Mouse (Mus musculus) bone marrow macrophage, adult 2 months (primary cell): ENCODE data around the gene Entpd3.
"Not testable (repeated sequence)": the region's sequence is repeated elsewhere in the genome, so short reads cannot be mapped to it uniquely, and the experiment has no call there.

Experiments used
- CTCF ChIP-seq: IDR thresholded peaks from 2 replicates; pipeline ENCODE4 v1.5.1; 2012; ENCODE audit warnings: low read depth, mild to moderate bottlenecking, low read length, moderate library complexity
- POLR2A ChIP-seq: IDR thresholded peaks from 2 replicates; pipeline ENCODE4 v1.6.1; 2012; ENCODE audit warnings: mild to moderate bottlenecking, low read depth, low read length, borderline replicate concordance

DNA sequence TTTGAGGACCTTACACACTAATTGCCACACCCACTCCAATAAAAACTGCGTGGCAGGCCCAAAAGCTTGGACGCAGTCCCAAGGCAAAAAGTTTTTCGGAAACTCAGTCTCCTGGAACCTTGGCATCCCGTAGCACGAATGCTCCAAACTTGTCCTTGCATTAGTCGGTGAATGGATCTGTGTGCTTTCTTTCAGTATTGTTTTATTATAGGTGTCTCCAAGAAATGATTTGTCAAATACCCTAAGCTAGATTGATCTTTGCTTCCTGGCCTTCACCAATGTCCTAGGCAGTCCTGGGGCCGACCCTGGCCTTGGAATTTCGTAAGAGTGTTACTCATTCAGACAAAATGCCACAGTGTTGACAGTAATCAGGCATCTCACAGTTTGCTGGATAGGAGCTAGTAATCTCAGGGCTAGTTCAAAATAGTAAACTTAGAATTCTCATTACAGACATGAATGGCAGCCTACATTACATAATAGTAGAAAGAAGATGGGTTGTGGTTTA is 6.1 kb upstream of the Entpd3 start:
- TF ChIP-seq POLR2A, CTCF: not testable (repeated sequence)
